Mouse (Mus musculus) T-helper 17 cell (primary cell): ENCODE data around the gene Ptprj.

ENCODE experiments used
- in situ Hi-C, 2 experiments: fragments of 300-600 bp; cut with MboI, MseI; formaldehyde crosslinking; loops; 1 replicate in 1 of 2; 2 replicates in 1 of 2; pipeline ENCODE4 v1.15.1; 2025; ENCODE audit warnings: high pct_unique_total_duplicates in 2 of 2

Ptprj gene

DNA sequence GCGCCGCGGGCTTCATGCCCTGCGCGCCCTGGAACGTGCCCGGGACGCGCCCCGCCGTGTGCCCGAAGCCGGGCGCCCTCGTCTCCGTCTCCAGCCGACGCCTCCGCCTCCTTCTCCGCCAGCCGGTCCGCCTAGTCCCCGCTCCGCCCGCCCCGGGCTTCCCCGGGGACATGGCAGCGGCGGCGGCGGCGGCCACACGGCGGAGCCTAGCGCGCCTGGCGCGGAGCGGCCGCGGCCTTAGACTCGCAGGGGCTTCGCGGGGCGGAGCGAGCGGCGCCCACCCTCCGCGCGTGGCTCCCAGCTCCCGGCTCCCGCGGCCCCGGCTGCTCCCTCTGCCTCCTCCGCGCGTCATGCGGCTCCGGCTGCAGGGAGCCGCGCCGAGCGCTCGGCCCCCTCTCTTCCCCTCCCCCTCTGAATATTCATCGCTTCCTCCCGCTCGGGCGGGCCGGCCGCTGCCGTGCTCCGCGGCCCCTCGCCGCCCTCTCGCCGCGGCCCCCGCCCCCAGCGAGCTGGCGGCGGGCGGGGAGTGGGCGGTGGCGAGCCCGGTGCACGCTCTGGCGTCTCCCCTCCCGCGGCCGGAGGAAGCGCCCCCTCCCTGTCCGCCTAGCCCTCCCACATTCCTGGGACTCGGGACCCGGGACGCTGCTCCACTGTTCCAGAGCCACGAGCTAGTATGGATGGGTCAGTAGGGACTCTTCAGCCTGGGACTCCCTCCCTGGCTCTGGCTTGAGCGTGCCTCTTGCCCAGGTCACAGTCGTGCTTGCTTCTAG is at the start of gene Ptprj:
TSS of gene Ptprj (minus strand) at position 412 of the 770 bp plus-strand sequence.
- in situ Hi-C loops, result no loop called here

DNA sequence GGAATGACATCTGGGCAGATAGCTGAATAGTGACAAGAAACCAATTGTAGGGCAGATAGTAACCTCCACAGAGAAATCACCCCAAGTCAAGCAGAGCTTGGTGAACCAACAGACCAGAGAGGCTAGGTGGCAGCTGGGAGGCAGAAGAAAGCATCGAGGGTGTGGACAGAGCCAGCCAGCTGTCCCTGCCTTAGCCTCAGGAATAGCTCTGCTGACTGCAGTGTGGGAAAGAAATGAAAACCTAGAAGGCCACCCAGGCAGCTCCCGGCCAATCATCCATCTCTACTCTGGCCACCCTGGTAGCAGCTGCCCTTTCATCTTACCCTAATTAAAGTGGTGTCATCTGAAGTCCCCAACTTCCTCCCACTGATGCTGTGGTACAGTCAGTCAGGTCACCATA is 49.1 kb upstream of the Ptprj start:
- in situ Hi-C loops, result loop anchor here in 1 of 2 experiments (5.0 to 25.0 kb wide), 2 partner anchors 152 to 442 kb away; no protein-coding TSS in a partner anchor

DNA sequence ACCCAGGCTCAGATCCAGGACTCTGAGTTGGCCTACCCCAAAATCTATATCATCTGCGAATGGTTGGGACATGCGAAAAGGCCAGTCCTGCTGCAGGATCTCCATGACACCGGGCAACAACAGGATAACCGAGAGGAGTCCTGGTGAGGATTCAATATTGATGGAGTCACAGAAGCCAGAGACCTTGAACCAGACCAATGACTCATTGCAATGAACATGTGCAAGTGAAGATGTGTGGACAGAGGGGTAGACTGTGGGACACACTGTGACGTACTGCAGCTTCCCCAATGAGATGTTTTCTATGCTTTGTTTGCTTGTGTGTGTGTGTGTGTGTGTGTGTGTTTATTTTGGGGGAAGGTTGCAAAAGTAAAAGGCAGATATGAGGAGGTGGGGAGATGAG is 47.8 kb upstream of the Ptprj start:
- in situ Hi-C loops, result loop anchor here in 1 of 2 experiments (5.0 to 25.0 kb wide), 2 partner anchors 151 to 441 kb away; no protein-coding TSS in a partner anchor

DNA sequence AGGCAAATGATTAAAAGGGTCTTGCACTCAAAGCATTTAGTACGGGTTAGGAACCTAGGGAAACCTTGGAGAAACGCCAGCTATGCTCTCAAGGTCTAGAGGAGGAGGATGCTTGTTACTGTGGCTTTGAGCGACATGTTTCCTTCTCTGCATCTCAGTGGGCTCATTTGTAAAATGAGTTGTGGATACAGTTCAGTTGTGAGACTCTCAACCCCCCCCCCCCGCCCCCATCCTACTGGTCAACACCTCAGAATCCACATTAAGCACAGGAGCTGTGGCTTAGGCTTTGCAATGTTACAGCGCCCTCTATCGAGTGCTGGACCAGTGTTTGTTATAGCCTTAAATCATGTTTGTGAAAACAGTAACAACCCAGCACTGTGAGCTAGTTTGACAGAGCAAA is 44.5 kb upstream of the Ptprj start:
- in situ Hi-C loops, result loop anchor here in 1 of 2 experiments (5.0 to 25.0 kb wide), 2 partner anchors 148 to 438 kb away; no protein-coding TSS in a partner anchor

DNA sequence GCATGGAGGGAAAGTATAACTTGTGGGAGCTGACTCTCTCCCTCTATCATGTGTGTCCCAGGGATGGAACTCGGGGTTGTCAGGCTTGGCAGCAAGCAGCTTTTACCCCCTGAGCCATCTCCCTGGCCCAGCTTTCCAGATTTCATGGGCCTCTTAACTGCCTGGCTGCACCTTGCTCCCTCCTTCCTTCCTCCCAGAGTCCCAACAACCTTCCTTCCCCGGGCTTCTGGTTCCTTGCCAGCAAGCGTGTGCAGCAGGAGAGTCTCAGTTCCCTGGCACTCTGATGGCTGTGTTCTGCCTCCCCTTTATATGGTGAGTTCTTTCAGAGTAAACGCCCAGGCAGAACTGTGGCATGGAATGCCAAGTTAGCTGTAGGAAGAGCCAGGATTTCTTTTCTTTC is 43.9 kb upstream of the Ptprj start:
- in situ Hi-C loops, result no loop called here

DNA sequence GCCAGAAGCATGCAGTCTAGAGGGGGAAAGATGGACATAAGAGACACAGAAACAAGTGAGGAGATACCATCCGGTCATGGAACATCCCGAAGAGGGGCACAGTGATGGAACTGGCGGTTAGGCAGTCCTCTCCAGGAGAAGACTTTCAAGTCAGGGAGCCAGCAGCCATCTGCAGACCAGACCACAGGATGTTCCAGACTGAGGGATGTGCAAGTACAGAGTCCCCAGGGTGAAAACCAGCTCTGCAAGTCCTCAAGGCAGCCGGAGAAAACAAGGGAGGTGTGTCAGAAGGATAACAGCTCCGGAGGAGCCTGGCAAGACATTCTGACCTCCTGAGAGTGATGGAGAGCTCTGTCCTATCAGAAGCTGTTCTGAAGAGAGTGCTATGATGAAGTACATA is 40.4 kb upstream of the Ptprj start:
- in situ Hi-C loops, result no loop called here

DNA sequence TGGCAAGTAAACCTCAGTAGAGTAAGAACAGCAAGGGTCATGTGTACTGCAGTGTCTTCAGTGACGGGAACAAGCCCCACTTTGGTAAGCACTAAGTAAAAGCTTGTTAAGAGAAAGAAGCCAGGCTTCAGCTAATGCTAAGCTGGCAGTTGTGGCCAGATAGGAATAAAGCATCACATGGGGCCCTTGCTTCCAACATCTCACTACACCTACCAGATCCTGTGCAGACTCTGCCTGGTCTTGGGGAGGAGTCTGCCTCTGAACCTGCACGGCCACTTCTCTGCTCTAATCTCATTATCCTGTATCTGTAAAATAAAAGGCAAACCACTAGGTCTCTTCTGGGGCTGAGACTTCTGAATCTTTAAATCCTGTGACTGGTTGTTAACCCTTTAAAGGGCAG is 39.2 kb upstream of the Ptprj start:
- in situ Hi-C loops, result no loop called here

DNA sequence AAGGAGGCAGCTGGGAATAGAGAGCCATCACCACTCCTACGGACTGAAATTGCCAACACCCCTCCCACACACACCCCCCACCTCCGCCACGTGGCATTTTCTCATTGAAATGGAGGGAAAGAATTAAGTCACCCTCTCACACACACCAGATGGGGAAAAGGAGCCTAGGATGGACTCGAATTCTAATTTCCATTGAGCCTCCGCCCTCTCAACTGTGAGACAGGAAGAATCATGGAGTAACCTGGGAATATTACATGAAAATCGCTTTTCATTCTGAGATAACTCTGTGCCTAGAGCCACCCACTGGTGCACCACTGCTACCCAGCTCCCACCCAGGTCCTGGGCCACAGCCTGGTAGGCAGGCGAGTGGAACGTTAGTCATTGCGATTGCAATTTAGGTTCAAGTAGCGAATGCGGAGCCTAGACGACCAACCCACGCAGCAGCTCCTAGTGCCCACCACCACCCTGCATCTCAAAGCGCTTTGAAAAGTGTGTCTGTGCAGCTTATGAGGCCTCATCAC is 34.3 kb upstream of the Ptprj start:
- in situ Hi-C loops, result no loop called here

DNA sequence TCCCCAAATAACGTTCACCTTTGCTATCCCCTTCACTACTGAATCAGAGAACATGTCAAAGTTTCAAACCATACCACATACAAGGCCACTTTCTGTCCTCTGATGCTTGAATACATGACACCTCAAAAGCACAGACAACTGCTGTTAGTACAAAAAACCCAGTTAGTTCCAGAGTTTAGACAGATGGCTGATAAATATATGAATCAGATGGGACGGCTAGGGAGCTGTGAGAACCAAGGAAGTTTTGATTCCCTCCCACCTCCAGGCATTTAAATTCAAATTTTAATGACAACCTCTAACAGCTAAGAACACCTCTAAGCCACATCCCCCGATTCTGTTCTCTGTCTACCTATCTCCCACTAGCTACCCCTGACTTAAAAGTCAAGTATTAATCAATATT is 33.1 kb upstream of the Ptprj start:
- in situ Hi-C loops, result no loop called here

DNA sequence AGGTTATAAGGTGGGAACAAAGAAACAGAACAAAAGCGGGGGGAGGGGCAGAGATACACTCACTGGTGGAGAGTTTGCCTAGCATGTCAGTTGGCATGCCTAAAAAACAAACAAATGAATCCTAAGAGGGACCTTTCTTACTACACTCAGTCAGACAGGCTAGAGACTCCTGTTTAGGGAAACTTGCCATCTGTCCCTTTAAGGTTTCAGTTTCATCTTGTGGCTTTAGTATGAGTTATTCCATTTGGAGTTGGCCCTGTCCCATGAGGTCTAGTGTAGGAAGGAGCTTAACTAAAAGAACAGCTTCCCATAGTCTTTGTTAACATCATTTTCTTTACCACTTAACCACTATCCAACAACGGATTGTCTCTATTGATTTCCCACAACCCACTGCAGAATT is 32.6 kb upstream of the Ptprj start:
- in situ Hi-C loops, result no loop called here

DNA sequence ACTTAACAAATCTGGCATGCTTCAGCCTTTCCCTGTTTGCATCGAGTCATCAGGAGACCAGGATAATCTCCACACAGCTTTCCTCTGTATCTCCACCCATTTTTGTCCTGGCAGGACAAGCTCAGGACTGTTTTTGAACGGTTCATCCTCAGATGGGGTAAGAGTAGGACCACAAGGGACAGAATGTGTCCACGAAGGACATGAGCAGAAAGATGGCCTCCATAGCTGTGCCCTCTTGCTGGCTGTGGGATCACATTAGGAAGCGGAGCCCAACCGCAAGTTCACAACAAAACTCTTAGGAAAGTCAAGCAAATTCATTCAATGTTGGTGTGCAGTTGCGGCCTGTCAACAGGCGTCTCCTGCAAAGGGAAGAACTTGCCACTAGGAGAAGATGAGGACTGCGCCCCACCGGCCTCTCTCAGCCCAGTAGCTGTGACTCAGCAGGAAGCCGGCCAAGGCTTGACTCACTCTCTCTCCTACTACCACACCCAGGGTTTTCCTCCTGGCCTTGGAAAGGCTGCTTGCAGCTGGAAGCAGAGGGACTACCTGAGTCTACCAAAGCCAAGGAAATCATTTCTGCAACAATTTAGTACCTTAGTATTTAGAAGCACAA is 31.6 kb upstream of the Ptprj start:
- in situ Hi-C loops, result no loop called here

DNA sequence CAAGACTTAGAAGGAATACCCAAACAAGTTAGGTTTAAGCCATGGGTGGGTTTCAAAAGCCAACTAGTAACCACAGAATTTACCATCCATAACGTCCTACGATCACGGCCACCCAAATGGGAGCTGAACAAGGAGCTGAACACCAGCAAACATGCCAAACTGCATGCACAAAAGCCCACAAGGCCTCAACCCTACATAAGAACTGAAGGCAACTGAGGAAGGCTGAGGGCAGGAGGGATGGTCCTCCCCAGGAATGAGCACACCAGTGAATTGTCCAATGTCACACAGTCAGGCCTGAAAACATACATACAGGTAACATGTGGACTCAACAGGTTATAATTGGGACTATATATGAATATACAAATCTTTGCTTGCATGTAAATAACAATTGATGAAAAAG is 20.6 kb upstream of the Ptprj start:
- in situ Hi-C loops, result no loop called here

DNA sequence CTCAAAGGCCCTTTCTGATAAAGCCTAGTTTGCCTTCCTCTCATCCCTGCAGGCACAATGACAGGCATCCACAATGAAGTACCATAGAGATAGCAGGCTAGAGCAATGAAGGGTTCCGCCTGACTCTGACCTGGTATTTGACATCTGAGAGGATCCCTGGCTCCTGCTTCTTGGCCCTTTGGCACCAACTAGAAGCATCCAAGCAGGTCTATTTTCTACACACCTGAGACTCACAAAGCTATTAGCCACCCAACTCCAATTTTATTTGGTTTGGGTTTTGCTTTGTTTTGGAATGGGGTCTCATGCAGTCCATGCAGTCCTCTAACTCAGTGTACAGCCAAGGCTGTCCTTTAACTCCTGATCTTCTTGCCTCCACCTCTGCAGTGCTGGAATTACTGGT is 7.7 kb upstream of the Ptprj start:
- in situ Hi-C loops, result loop anchor here in 1 of 2 experiments (5.0 kb wide), 1 partner anchor 79 kb away; no protein-coding TSS in a partner anchor

DNA sequence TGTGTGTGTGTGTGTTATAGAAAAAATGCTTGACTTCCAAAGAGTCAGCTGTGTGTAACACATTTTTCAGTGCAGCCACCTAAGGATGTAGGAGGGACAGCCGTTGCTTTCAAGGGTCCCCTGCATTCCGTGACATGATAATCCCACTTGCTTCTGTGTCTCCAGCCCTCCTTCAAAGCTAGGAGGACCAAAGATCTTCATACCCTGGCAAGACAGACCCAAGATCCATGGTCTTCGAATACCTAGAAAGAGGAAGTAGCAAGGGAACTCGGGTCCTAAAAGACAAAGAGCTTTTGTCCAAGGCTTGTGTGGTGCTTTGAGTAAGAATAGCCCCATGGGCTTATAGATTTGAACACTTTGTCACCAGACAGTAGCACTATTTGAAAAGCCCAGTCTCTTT is 4.1 kb upstream of the Ptprj start:
- in situ Hi-C loops, result no loop called here

DNA sequence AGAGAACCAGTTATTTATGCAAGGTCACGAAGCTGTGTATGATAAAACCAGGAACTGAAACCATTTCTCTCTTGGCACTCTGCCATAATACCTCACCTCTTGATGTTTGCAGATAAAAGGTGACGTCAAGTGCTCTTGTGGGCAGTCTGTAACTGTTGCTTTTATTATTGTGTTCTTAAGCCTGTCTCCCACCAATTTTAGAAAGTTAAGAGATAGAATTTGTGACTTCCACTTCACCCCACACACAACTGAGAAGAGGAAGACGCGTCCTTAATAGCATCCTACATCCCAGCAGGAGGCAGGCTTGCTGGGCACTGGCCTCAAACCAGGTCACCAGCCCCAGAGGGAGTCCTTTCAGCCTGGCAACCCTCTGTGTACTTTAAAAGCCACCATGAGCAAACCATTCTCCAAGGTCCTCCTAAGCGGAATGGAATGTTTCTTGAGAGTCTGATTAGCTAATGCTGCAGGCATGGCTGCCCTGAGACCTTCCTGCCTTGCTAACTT is 3.2 kb upstream of the Ptprj start:
- in situ Hi-C loops, result no loop called here

DNA sequence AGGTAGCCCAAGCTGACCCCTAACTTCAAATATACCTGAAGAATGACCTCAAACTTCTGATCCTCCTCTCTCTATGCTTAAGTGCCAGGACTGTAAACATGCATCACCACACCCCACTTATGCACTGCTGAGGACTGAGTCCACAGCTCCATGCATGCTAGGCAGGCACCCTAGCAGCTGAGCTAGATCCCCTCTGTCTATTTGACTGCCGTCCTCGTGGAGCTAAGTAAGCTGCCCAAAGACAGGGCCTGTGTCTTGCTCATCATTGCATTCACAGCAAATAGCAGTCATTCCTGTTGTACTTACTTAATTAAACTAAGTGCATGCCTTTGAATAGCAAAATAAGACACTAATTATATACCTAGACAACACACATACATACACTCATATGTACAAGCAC is 2.4 kb upstream of the Ptprj start:
- in situ Hi-C loops, result no loop called here

DNA sequence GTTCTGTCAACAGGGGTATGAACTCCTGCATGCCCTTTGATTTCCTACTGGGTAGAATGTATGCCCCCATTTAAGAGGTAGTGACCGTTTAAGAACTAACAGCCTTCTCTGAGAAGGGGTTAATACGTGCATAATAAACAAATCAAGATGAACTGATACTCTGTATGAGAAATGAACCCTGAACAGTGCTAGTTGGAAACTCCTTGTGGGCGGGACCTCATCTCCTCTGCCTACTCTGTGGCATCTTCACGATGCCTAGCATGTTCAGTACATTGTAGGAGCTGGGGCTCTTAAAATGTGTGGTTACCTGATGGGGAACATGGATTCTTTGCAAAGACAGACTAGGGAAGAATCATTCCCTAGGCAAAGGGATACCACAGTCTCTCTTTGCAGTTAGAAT is 1.9 kb upstream of the Ptprj start:
- in situ Hi-C loops, result no loop called here

DNA sequence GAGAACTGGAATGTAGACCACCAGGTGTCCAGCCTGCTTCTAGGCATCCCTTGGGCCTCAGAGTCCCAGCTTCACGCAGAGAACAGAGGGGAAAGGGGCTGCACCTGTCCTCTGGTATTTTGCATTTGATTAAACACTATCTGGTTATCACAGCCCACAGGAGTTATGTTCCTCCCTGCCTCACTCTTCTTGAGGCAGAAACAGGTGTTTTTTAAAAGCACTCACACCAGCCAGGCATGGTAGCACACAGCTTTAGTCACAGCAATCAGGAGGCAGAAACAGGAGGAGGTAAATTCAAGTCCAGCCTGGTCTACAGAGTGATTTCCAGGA is 1.3 kb upstream of the Ptprj start:
- in situ Hi-C loops, result no loop called here

DNA sequence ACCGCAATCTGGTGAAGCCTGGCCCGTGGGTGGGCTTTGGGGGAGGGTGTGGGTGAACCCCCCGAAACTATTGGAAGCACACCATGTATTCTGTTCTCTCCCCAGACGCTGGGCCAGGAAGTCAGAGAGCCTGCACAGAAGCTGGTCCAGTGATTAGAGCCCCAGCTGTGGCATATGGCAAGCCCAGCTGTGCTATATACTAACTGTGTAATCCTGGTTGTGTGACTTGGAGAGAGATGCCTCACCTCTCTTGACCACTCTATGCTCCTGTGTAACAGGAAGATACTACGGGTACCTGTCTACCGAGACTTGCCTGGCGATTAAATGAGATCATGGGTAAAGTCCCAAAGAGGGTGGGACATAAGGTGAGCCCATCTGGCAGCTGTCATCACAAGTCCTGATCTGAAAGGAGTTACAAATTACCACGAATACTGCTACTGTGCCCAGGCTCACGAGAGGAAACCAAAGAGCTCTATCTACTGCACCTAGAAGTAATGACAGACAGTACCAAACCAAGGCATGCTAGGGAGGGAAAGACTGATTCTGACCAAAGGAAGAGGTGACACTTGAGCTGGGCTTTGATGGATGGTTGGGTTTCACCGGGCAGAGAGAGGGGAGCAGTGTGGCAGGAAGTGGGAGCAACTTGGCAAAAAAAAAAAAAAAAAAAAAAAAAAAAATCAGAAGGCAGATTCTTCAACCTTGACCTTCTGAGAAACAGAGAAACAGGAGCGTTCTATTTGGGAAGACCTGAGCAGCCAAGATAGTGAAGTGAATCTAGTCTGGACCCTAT is 754 bp upstream of the Ptprj start:
- in situ Hi-C loops, result no loop called here

DNA sequence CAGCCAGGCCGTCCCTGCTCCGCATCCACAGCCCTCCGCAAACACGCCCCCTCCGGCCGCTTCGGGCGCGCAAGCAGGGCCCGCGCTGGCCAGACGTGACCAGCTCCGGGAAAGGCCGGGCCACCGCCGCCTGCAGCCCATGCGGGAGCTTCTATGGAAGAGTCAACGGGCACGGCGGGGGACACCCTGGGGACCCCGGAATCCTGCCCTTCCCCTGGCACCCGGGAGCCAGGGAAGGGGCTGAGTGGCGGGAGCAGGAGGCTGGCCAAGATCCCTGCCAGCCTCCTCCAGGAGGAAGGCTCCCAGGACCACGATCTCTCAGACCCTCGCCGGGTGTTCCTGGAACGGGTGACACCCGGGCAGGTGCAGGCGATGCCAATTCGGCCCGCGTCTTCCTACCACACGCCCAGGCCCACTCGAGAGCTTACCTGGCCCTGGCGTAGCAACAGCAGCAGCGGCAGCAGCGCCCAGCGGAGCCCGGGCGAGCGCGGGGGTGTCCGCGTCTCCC is 665 bp downstream of the Ptprj start:
- in situ Hi-C loops, result loop anchor here in 1 of 2 experiments (5.0 kb wide), 1 partner anchor 37 kb away; no protein-coding TSS in a partner anchor

DNA sequence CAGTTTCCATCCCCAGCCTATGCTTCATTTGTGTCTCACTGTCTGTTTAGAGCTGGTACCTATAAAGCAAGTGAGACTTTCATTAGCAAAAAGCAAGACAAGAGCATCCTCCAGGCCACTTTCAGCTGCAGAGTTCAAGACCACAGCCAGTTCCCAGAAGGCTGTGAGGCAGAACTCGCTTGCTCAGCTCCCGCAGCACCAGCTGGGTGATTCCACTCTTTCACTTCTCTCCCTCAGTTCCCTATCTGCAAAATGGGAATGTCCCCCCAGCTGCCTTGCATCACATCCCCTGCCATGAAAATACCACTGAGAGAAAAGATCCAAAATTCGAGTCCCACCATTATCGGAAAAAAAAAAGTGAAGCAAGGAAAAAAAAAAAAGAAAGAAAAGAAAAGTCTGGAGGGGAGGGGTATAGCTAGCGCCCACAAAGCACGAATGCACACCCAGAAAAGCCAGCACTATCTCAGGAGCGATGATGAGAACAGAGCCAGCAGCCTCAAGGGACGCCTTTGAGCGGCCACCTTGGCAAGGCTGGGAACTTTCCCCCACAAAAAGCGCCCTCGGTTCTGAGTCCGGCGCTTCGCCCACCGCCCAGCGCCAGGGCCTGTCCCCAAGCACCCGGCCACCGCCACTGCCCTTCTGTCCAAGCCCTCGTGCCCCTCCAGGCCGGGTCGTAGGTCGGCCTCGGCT is 1.3 kb downstream of the Ptprj start:
- in situ Hi-C loops, result loop anchor here in 1 of 2 experiments (5.0 kb wide), 1 partner anchor 37 kb away; no protein-coding TSS in a partner anchor
